Mouse (Mus musculus): Measurements from ENCODE around the gene Clca3a1. TPM values are rescaled to one million over a fixed set of nuclear protein-coding genes. Genes with fewer than 3 reads are reported as not detected.
A peak's percentile ranks its signal among the peaks of the same experiment; 100 is the strongest.

Clca3a1 gene
- polyA plus RNA-seq, 1 experiment, result not detected

GRCm38 (mm10) chr3:144679701-144680159, 81.0 kb downstream of the Clca3a1 start:
- Histone ChIP-seq H3K4me1 (ENCODE audit: control insufficient read depth, insufficient read depth, low read length) (peaks cover 33% of the 10 kb centered on the region), H3K27ac (ENCODE audit: insufficient read depth, low read depth, low read length) (peak overlapping the region; percentile 48), H3K4me3 (ENCODE audit: insufficient read depth, low read length) (no peak overlapping the region)
- TF ChIP-seq POLR2A (IDR thresholded peaks at IDR 0.05; ENCODE audit: borderline replicate concordance, low read depth, low read length) (no peak), CTCF (IDR thresholded peaks at IDR 0.05; ENCODE audit: low read depth, low read length) (no peak)

Other genes with a start within 250 kb of the Clca3a1 start
- 27.7 and 31.0 TPM in 2 replicates for gene Hs2st1, start 190.8 kb downstream of the Clca3a1 start, polyA plus RNA-seq (2012; ENCODE audit: insufficient read depth, insufficient read length, missing spikeins)
- 327 and 351 TPM in 2 replicates for gene Selenof, start 190.7 kb downstream of the Clca3a1 start, polyA plus RNA-seq (2012; ENCODE audit: insufficient read depth, insufficient read length, missing spikeins)
- 346 and 350 TPM in 2 replicates for gene Sh3glb1, start 40.6 kb downstream of the Clca3a1 start, polyA plus RNA-seq (2012; ENCODE audit: insufficient read depth, insufficient read length, missing spikeins)
- gene Clca3a2, start 58.5 kb upstream of the Clca3a1 start, polyA plus RNA-seq (2012; ENCODE audit: insufficient read depth, insufficient read length, missing spikeins), result not detected in 2 replicates
- not detected in 2 replicates for gene Clca3b, start 88.4 kb upstream of the Clca3a1 start, polyA plus RNA-seq (2012; ENCODE audit: insufficient read depth, insufficient read length, missing spikeins)
- not detected in 2 replicates for gene Clca4b, start 171.6 kb upstream of the Clca3a1 start, polyA plus RNA-seq (2012; ENCODE audit: insufficient read depth, insufficient read length, missing spikeins)
- gene Clca4a, start 214.1 kb upstream of the Clca3a1 start, polyA plus RNA-seq (2012; ENCODE audit: insufficient read depth, insufficient read length, missing spikeins), result not detected in 2 replicates

Data from bone marrow macrophage, adult 2 months (primary cell).